Mouse (Mus musculus): Measurements from ENCODE around the gene Atp5mpl.
A peak's percentile ranks its signal among the peaks of the same experiment; 100 is the strongest.

Gene Atp5mpl

DNA sequence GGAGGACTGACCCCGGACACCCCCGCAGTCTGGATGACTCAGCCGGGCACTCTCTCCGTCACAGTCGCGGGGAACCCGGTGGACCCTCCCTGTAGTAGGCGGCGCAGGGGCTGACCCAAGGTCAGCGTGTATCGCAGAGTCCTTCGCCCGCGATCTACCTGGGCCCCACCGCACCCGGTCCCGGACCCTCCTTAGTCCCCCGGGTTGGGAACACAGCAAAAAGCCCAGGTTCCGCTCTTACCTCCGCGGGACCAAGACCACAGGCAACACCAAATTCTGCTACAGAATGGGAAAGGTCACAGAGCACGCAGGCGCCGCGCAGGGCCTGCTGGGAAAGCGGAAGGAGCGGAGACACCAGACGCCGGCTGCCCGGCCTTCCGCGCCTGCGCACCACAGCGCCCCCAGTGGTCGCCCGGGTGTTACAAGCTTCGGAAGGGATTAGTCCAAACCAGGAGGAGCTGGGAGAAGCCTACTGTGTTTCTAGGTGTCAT lies at the start of gene Atp5mpl:
TSS of gene Atp5mpl (minus strand) at position 295 of the 491 bp plus-strand sequence.
- H3K27me3 ChIP-seq (ENCODE audit: insufficient read depth, low read length) = peaks cover 11% of the 10 kb centered on the region
- peak within 1 kb of the TSS; percentile 98 for H3K4me3 ChIP-seq (replicated peaks; ENCODE audit: low read length)
- TF ChIP-seq CTCF (conservative IDR thresholded peaks at IDR 0.05; ENCODE audit: low read length) (peak; percentile 25; the same call in 1 of the 2 replicates), POU5F1 (IDR thresholded peaks at IDR 0.05; ENCODE audit: borderline replicate concordance, low read length) (no peak)

DNA sequence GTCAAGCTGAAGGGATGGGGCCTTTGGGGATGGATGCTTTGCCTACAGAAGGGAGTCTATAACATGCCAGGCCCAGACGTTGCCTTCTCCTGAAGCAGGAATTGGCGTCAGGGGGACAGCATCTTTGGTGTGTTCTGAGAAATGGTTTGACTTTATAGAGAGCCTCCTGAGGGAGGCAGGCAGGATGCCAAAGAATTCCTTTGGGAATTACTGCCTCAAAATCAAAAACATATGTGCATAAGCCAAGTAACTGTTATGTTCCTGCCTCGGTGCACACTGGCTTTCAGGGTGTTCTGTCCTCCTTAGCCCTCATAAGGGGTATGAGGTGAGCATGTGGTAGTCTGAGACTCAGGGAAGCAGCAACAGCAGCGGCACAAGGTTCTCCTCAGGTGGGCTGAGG lies 49.6 kb upstream of the Atp5mpl start:
- Histone ChIP-seq H3K4me3 (replicated peaks; ENCODE audit: low read length) (no peak overlapping the region), H3K9me3 (ENCODE audit: low read length) (peaks cover 14% of the 10 kb centered on the region), H3K36me3 (ENCODE audit: insufficient read depth, low read length) (no peaks in the 10 kb centered on the region), H3K27me3 (ENCODE audit: insufficient read depth, low read length) (no peaks in the 10 kb centered on the region), H3K4me1 (replicated peaks; ENCODE audit: low read depth, low read length) (peaks cover 14% of the 10 kb centered on the region)
- TF ChIP-seq POU5F1 (IDR thresholded peaks at IDR 0.05; ENCODE audit: borderline replicate concordance, low read length) = no peak
- no peak for TF ChIP-seq NANOG (IDR thresholded peaks at IDR 0.05; ENCODE audit: borderline replicate concordance, low read length)
- TF ChIP-seq CTCF (conservative IDR thresholded peaks at IDR 0.05; ENCODE audit: low read length) = no peak

More for the DNA sequence above, at the start of gene Atp5mpl:
- Histone ChIP-seq H3K36me3 (ENCODE audit: insufficient read depth, low read length) (peaks cover 38% of the 10 kb centered on the region), H3K4me1 (replicated peaks; ENCODE audit: low read depth, low read length) (peaks cover 37% of the 10 kb centered on the region), H3K9me3 (ENCODE audit: low read length) (no peaks in the 10 kb centered on the region)

GRCm38 (mm10) chr12:112013271-112013801 lies 46.6 kb upstream of the Atp5mpl start:
- no peaks in the 10 kb centered on the region for H3K27me3 ChIP-seq (ENCODE audit: insufficient read depth, low read length)
- no peaks in the 10 kb centered on the region for H3K36me3 ChIP-seq (ENCODE audit: insufficient read depth, low read length)
- H3K4me1 ChIP-seq (replicated peaks; ENCODE audit: low read depth, low read length) = peaks cover 14% of the 10 kb centered on the region
- no peaks in the 10 kb centered on the region for H3K9me3 ChIP-seq (ENCODE audit: low read length)
- TF ChIP-seq CTCF (conservative IDR thresholded peaks at IDR 0.05; ENCODE audit: low read length) (no peak), POU5F1 (IDR thresholded peaks at IDR 0.05; ENCODE audit: borderline replicate concordance, low read length) (no peak), NANOG (IDR thresholded peaks at IDR 0.05; ENCODE audit: borderline replicate concordance, low read length) (no peak)
- no peak overlapping the region for H3K4me3 ChIP-seq (replicated peaks; ENCODE audit: low read length)

DNA sequence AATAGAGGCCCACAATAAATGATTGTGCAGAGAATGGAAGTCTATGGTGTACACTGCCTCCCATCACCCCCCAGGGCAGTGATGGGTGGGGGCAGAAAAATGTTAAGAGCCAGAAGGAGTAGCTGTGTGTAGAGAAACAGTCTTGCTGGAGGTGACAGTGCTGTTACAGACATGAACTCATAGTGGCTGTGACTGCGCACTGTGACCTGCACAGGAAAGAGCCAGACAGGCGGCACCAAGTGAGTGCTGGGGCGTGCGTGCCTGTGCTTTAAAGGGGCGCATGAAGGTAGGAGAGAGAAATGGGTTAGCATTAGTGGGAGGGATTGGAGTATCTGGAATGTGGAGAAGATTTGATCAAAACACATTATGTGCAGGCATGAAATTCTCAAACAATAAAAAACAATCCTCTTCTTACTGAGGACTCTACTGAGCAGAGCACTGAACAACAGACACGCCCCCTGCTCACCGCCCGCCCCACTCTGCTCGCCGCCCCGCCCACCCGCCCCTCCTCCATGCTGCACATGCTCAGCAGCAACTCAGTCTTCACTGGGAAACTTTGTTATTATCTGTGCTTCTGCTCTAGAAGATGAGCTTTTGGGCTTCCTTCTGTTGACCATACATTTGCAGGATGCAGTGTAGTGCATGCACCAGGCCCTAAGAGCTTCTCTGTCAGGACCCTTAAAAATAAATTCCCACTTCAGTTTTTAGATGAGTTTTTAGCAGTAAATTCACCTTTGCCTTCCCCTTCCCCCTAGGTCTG lies 45.9 kb upstream of the Atp5mpl start:
- Histone ChIP-seq H3K4me3 (replicated peaks; ENCODE audit: low read length) (no peak overlapping the region), H3K27me3 (ENCODE audit: insufficient read depth, low read length) (no peaks in the 10 kb centered on the region), H3K4me1 (replicated peaks; ENCODE audit: low read depth, low read length) (peaks cover 14% of the 10 kb centered on the region), H3K36me3 (ENCODE audit: insufficient read depth, low read length) (no peaks in the 10 kb centered on the region), H3K9me3 (ENCODE audit: low read length) (no peaks in the 10 kb centered on the region)
- no peak for TF ChIP-seq POU5F1 (IDR thresholded peaks at IDR 0.05; ENCODE audit: borderline replicate concordance, low read length)
- no peak for TF ChIP-seq NANOG (IDR thresholded peaks at IDR 0.05; ENCODE audit: borderline replicate concordance, low read length)
- no peak for TF ChIP-seq CTCF (conservative IDR thresholded peaks at IDR 0.05; ENCODE audit: low read length)

- Histone ChIP-seq H3K4me1 (replicated peaks; ENCODE audit: low read depth, low read length) (peaks cover 8% of the 10 kb centered on the region), H3K36me3 (ENCODE audit: insufficient read depth, low read length) (no peaks in the 10 kb centered on the region), H3K9me3 (ENCODE audit: low read length) (peaks cover 32% of the 10 kb centered on the region), H3K27me3 (ENCODE audit: insufficient read depth, low read length) (peaks cover 5% of the 10 kb centered on the region), H3K4me3 (replicated peaks; ENCODE audit: low read length) (no peak overlapping the region)
- no peak for TF ChIP-seq NANOG (IDR thresholded peaks at IDR 0.05; ENCODE audit: borderline replicate concordance, low read length)
- TF ChIP-seq CTCF (conservative IDR thresholded peaks at IDR 0.05; ENCODE audit: low read length) = peak; percentile 83
Measured at GRCm38 (mm10) chr12:112001223-112001622, 34.4 kb upstream of the Atp5mpl start.

DNA sequence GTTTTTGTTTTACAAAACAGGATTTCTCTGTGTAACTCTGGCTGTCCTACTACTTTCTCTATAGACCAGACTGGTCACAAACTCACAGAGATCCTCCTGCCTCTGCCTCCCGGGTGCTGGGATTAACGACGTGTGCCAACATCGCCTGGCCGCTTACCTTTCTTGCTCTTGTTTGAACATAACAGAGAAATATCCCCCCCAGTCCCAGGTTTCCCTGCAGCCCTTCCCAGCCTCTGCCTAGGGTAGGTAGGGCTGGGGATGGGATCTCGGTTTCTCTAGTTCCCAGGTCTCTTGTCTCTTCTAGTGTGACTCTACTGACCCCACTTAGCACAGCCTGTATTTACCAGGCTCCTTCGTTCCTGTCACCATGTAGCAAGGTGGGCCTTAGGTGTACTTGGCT lies 33.0 kb upstream of the Atp5mpl start:
- no peak overlapping the region for H3K4me3 ChIP-seq (replicated peaks; ENCODE audit: low read length)
- no peak for TF ChIP-seq POU5F1 (IDR thresholded peaks at IDR 0.05; ENCODE audit: borderline replicate concordance, low read length)
- TF ChIP-seq CTCF (conservative IDR thresholded peaks at IDR 0.05; ENCODE audit: low read length) = no peak
- TF ChIP-seq NANOG (IDR thresholded peaks at IDR 0.05; ENCODE audit: borderline replicate concordance, low read length) = no peak
- peaks cover 8% of the 10 kb centered on the region for H3K4me1 ChIP-seq (replicated peaks; ENCODE audit: low read depth, low read length)
- peaks cover 46% of the 10 kb centered on the region for H3K9me3 ChIP-seq (ENCODE audit: low read length)
- H3K36me3 ChIP-seq (ENCODE audit: insufficient read depth, low read length) = no peaks in the 10 kb centered on the region
- H3K27me3 ChIP-seq (ENCODE audit: insufficient read depth, low read length) = peaks cover 5% of the 10 kb centered on the region

DNA sequence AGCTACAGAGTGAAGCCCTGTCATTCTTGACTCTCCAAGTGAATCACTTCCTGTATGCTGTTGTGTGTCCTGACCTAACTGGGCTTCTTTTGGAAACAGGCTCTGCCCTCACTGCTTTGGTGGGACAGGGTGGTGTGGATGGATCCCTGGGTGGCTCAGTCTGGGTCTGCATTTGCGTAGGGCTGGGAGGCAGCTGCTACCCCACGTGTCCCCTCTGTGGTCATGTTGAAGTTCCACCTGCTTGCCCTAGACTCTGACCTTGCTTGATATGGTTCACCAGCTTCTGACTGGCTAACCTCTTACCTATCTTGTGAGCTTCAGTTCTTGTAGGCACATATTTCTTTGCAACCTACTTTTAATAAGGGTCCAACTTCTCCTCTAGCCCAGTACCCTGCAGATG lies 28.4 kb upstream of the Atp5mpl start:
- Histone ChIP-seq H3K4me3 (replicated peaks; ENCODE audit: low read length) (no peak overlapping the region), H3K27me3 (ENCODE audit: insufficient read depth, low read length) (peaks cover 4% of the 10 kb centered on the region), H3K9me3 (ENCODE audit: low read length) (peaks cover 16% of the 10 kb centered on the region), H3K4me1 (replicated peaks; ENCODE audit: low read depth, low read length) (peaks cover 8% of the 10 kb centered on the region), H3K36me3 (ENCODE audit: insufficient read depth, low read length) (no peaks in the 10 kb centered on the region)
- TF ChIP-seq NANOG (IDR thresholded peaks at IDR 0.05; ENCODE audit: borderline replicate concordance, low read length) = no peak
- no peak for TF ChIP-seq CTCF (conservative IDR thresholded peaks at IDR 0.05; ENCODE audit: low read length)
- no peak for TF ChIP-seq POU5F1 (IDR thresholded peaks at IDR 0.05; ENCODE audit: borderline replicate concordance, low read length)

DNA sequence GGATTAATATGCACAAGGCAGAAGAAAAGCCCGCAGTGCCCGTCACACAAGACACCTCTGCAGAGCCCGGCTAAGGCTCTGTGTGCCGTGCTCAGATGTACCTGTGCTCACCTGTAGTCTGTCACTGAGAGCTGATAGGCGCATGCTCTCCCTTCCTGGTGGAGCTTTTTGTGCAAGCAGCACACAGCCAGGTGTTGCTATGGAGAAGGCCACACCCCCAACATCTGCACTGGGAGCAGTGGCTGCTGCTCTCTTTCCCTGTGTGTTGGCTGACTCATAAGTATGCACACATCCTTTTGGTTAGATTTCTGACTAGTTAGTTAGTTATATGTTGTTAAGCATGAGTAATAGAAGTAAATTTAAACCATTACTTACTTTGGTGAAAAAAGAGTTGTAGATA lies 25.8 kb upstream of the Atp5mpl start:
- Histone ChIP-seq H3K27me3 (ENCODE audit: insufficient read depth, low read length) (no peaks in the 10 kb centered on the region), H3K4me1 (replicated peaks; ENCODE audit: low read depth, low read length) (peaks cover 6% of the 10 kb centered on the region; the same call in 1 of the 2 replicates), H3K36me3 (ENCODE audit: insufficient read depth, low read length) (no peaks in the 10 kb centered on the region), H3K4me3 (replicated peaks; ENCODE audit: low read length) (no peak overlapping the region), H3K9me3 (ENCODE audit: low read length) (peaks cover 16% of the 10 kb centered on the region)
- no peak for TF ChIP-seq NANOG (IDR thresholded peaks at IDR 0.05; ENCODE audit: borderline replicate concordance, low read length)

Measured in E14TG2a.4 (cell line).